Mouse (Mus musculus): ENCODE measurements at regions not wholly inside any gene's neighbourhood (a gene's known extent, or its start where the extent isn't known, plus 50 kb on each side); places are given as distances from the start of the nearest gene placed in this dataset.

DNA sequence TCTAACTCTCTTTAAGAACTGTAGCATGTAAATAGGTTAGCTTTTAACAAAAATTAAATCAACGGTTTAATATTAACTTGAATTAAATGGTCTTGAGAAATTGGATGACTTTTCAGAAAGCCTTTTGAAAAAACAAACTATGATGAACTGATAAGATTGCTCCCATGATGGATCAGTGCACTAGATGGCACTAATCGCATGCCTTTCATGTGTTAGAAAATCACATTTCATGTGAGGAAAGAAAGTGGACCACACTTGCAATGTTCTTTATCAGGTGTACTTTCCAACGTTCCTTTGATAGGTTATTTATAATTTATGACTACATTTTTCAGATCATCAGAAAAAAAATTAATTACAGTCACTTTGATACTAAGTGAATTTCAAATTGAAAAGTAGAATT is 1003.2 kb upstream of the 4930412O13Rik start:
- TF ChIP-seq TAL1 (conservative IDR thresholded peaks at IDR 0.05; ENCODE audit: low read depth, low read length) (no peak), CTCF (IDR thresholded peaks at IDR 0.05; ENCODE audit: low read depth, low read length) (no peak)
- DNase-seq (ENCODE audit: low spot score), result no peak
- ATAC-seq (ENCODE audit: extremely low read depth, insufficient number of reproducible peaks, low FRiP score, poor library complexity, severe bottlenecking), result no peak

DNA sequence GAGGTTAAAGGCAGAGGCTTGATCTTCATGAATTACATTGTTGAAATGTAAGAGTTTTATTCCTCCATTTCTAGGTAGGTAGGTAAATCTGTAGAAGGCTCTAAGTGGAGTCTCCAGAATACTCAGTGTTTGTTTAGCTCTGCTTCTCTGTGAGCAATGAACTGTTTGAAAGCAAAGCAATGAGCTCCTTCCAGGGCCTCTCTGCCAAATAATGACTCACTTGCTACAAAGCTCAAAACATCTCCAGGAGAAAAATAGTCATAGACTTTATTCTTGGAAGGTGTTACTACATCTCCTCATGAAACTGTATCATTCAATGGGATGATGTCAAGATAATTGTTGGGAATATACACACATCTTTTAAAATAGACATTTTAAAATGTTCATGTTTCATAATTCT is 968.6 kb upstream of the 4930412O13Rik start:
- H3K27me3 ChIP-seq (ENCODE audit: insufficient read depth, low read length), result 0 out of 2 replicates have a peak, but pooled peaks cover 2% of the 10 kb centered on the region
- H3K36me3 ChIP-seq (replicated peaks), result no peaks in the 10 kb centered on the region
- no peak overlapping the region for H3K4me3 ChIP-seq (ENCODE audit: low read depth, low read length)
- no peak for DNase-seq (ENCODE audit: low spot score)
- TF ChIP-seq TAL1 (conservative IDR thresholded peaks at IDR 0.05; ENCODE audit: low read depth, low read length) (no peak), CTCF (IDR thresholded peaks at IDR 0.05; ENCODE audit: low read depth, low read length) (no peak), GATA1 (IDR thresholded peaks at IDR 0.05; ENCODE audit: borderline replicate concordance, low read length) (no peak), POLR2AphosphoS5 (IDR thresholded peaks at IDR 0.05; ENCODE audit: insufficient replicate concordance, low read depth, low read length) (no peak), GATA2 (IDR thresholded peaks at IDR 0.05; ENCODE audit: borderline replicate concordance, low read depth, low read length) (no peak)
- ATAC-seq (ENCODE audit: extremely low read depth, insufficient number of reproducible peaks, low FRiP score, poor library complexity, severe bottlenecking), result no peak
- H3K9me3 ChIP-seq (replicated peaks), result no peaks in the 10 kb centered on the region
- no peaks in the 10 kb centered on the region for H3K4me1 ChIP-seq (ENCODE audit: insufficient read depth, low read depth, low read length)

More for the DNA sequence above, 1003.2 kb upstream of the 4930412O13Rik start:
- H3K4me3 ChIP-seq (ENCODE audit: low read depth, low read length), result no peak overlapping the region
- no peaks in the 10 kb centered on the region for H3K4me1 ChIP-seq (ENCODE audit: insufficient read depth, low read depth, low read length)
- H3K27me3 ChIP-seq (ENCODE audit: insufficient read depth, low read length), result no peaks in the 10 kb centered on the region
- H3K36me3 ChIP-seq (replicated peaks), result no peaks in the 10 kb centered on the region
- no peaks in the 10 kb centered on the region for H3K9me3 ChIP-seq (replicated peaks)

- Histone ChIP-seq H3K4me3 (ENCODE audit: low read depth, low read length) (no peak overlapping the region), H3K27me3 (ENCODE audit: insufficient read depth, low read length) (no peaks in the 10 kb centered on the region), H3K4me1 (ENCODE audit: insufficient read depth, low read depth, low read length) (no peaks in the 10 kb centered on the region), H3K36me3 (replicated peaks) (no peaks in the 10 kb centered on the region), H3K9me3 (replicated peaks) (no peaks in the 10 kb centered on the region)
- DNase-seq (ENCODE audit: low spot score) (no peak), ATAC-seq (ENCODE audit: extremely low read depth, insufficient number of reproducible peaks, low FRiP score, poor library complexity, severe bottlenecking) (no peak)
- TF ChIP-seq TAL1 (conservative IDR thresholded peaks at IDR 0.05; ENCODE audit: low read depth, low read length) (no peak), GATA2 (IDR thresholded peaks at IDR 0.05; ENCODE audit: borderline replicate concordance, low read depth, low read length) (no peak), CTCF (IDR thresholded peaks at IDR 0.05; ENCODE audit: low read depth, low read length) (no peak), POLR2AphosphoS5 (IDR thresholded peaks at IDR 0.05; ENCODE audit: insufficient replicate concordance, low read depth, low read length) (no peak), GATA1 (IDR thresholded peaks at IDR 0.05; ENCODE audit: borderline replicate concordance, low read length) (no peak)
Observed at GRCm38 (mm10) chr2:8924856-8925255, 956.2 kb upstream of the 4930412O13Rik start.

DNA sequence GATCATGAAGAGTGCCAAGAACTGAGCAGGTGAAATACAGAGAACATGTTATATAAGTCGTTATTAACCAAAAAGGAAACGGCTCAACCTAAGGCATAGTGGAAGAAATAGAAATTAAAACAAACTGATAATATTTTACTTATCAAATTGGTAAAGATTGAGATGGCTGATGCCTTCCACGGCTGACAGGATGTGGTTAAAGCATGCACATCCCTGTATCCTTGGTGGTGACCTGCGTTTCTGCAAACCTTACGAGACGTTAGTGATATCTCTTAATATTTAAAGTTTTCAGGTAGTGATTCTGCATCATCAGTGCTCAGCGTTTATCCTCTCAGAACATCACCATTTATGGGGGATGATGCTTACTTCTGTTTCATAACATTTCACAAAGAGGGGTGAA is 939.5 kb upstream of the 4930412O13Rik start:
- TF ChIP-seq GATA2 (IDR thresholded peaks at IDR 0.05; ENCODE audit: borderline replicate concordance, low read depth, low read length), result no peak
- DNase-seq (ENCODE audit: low spot score), result no peak
- Histone ChIP-seq H3K27me3 (ENCODE audit: insufficient read depth, low read length) (no peaks in the 10 kb centered on the region), H3K9me3 (replicated peaks) (no peaks in the 10 kb centered on the region), H3K4me3 (ENCODE audit: low read depth, low read length) (no peak overlapping the region), H3K4me1 (ENCODE audit: insufficient read depth, low read depth, low read length) (no peaks in the 10 kb centered on the region), H3K36me3 (replicated peaks) (no peaks in the 10 kb centered on the region)
- no peak for ATAC-seq (ENCODE audit: extremely low read depth, insufficient number of reproducible peaks, low FRiP score, poor library complexity, severe bottlenecking)

GRCm38 (mm10) chr2:8958938-8959337 is 922.1 kb upstream of the 4930412O13Rik start:
- no peaks in the 10 kb centered on the region for H3K9me3 ChIP-seq (replicated peaks)

DNA sequence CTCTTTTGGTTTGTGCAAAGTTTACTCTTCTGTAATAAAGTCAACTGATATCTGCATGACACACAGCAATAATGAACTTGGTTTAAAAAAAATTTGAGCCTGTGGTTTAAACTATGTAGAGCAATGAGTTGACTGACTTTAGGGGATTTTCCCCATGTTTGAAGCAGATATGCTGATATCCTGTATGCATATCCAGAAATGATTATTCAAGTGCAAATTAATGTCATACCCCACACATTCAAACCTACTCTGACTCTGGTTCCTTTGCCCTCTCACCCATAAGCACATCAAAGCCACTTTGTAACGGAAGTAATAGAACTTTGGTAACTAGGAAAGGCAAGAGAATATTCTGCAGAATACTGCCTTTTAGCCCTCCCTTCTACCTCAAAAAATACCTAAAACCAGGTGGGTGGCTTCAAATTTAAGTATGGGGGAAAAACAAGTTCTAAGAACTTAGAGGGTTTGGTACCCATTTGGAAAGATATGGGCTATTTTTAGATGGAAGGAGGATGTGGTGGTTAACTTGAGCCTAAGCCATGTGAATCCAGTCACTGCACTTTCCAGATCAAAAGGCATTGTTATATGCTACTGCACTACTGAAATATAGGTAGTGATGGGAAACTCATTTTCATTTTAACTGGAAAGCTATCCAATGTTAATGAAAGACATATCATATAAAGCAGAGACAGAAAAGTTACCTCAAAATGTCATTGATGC is 915.9 kb upstream of the 4930412O13Rik start:
- DNase-seq (ENCODE audit: low spot score), result no peak
- H3K4me1 ChIP-seq (ENCODE audit: insufficient read depth, low read depth, low read length), result no peaks in the 10 kb centered on the region
- no peak overlapping the region for H3K4me3 ChIP-seq (ENCODE audit: low read depth, low read length)
- TF ChIP-seq GATA1 (IDR thresholded peaks at IDR 0.05; ENCODE audit: borderline replicate concordance, low read length) (no peak), CTCF (IDR thresholded peaks at IDR 0.05; ENCODE audit: low read depth, low read length) (no peak), GATA2 (IDR thresholded peaks at IDR 0.05; ENCODE audit: borderline replicate concordance, low read depth, low read length) (no peak), POLR2AphosphoS5 (IDR thresholded peaks at IDR 0.05; ENCODE audit: insufficient replicate concordance, low read depth, low read length) (no peak), TAL1 (conservative IDR thresholded peaks at IDR 0.05; ENCODE audit: low read depth, low read length) (no peak)
- no peak for ATAC-seq (ENCODE audit: extremely low read depth, insufficient number of reproducible peaks, low FRiP score, poor library complexity, severe bottlenecking)
- no peaks in the 10 kb centered on the region for H3K27me3 ChIP-seq (ENCODE audit: insufficient read depth, low read length)
- no peaks in the 10 kb centered on the region for H3K9me3 ChIP-seq (replicated peaks)
- no peaks in the 10 kb centered on the region for H3K36me3 ChIP-seq (replicated peaks)

More at GRCm38 (mm10) chr2:8958938-8959337, 922.1 kb upstream of the 4930412O13Rik start:
- no peaks in the 10 kb centered on the region for H3K4me1 ChIP-seq (ENCODE audit: insufficient read depth, low read depth, low read length)
- no peaks in the 10 kb centered on the region for H3K36me3 ChIP-seq (replicated peaks)
- TF ChIP-seq GATA1 (IDR thresholded peaks at IDR 0.05; ENCODE audit: borderline replicate concordance, low read length) (no peak), POLR2AphosphoS5 (IDR thresholded peaks at IDR 0.05; ENCODE audit: insufficient replicate concordance, low read depth, low read length) (no peak), GATA2 (IDR thresholded peaks at IDR 0.05; ENCODE audit: borderline replicate concordance, low read depth, low read length) (no peak), TAL1 (conservative IDR thresholded peaks at IDR 0.05; ENCODE audit: low read depth, low read length) (no peak), CTCF (IDR thresholded peaks at IDR 0.05; ENCODE audit: low read depth, low read length) (no peak)
- no peak for DNase-seq (ENCODE audit: low spot score)
- no peak overlapping the region for H3K4me3 ChIP-seq (ENCODE audit: low read depth, low read length)
- no peak for ATAC-seq (ENCODE audit: extremely low read depth, insufficient number of reproducible peaks, low FRiP score, poor library complexity, severe bottlenecking)
- no peaks in the 10 kb centered on the region for H3K27me3 ChIP-seq (ENCODE audit: insufficient read depth, low read length)

Measured in G1E (cell line).